Mouse (Mus musculus): ENCODE results near the gene Il23a. TPM values are rescaled to one million over a fixed set of nuclear protein-coding genes. Genes with fewer than 3 reads are reported as not detected.
"Not testable (repeated sequence)": the region's sequence is repeated elsewhere in the genome, so short reads cannot be mapped to it uniquely, and the experiment has no call there.

Il23a gene
- total RNA-seq, 1 experiment from 2014 or later: not detected

- no peak for DNase-seq
These were observed 34.9 kb downstream of the Il23a start for GRCm38 (mm10) chr10:128263393-128264310.

DNA sequence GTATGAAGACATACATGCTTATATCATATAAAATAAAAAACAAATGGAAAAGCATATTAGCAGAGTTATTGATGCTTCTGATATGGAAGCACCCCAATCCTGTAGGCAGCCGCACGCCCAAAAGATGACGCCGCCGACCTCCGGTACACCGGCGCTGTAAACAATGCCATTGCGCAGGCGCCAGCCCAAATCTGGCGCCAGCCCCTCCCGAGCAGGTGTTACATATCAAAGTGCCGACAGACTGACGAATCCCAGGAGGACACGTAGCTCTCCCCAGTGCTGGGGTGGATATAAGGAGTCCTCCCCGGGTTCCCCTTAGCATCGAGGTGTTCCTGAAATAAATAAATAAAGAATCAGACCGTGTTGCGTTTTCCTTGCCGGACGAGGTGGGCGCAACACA lies 36.3 kb downstream of the Il23a start:
- DNase-seq: no peak

- not testable (repeated sequence) for DNase-seq
These were observed 38.2 kb downstream of the Il23a start for GRCm38 (mm10) chr10:128260376-128260775.

- no peak for DNase-seq
These were observed 38.6 kb downstream of the Il23a start for GRCm38 (mm10) chr10:128259946-128260345.

DNA sequence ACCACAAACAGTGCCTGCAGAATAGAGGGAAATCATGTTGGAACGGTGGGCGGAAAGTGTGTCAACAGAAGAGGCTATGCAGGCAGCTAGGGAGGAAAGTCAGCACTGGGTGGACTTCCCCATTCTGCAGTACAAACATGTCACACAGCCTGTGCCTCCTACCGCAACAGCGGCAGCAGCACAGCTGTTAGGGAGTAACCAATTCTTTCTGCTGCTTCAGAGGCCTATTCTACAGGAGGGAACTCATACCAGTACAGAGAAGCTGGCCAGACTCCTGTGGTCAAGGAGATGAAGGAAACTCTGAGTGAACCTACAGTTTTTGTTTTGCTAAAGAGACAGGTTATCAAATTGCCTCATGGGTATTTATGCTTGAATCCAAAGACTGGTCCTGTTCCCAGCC lies 39.6 kb downstream of the Il23a start:
- no peak for DNase-seq

DNA sequence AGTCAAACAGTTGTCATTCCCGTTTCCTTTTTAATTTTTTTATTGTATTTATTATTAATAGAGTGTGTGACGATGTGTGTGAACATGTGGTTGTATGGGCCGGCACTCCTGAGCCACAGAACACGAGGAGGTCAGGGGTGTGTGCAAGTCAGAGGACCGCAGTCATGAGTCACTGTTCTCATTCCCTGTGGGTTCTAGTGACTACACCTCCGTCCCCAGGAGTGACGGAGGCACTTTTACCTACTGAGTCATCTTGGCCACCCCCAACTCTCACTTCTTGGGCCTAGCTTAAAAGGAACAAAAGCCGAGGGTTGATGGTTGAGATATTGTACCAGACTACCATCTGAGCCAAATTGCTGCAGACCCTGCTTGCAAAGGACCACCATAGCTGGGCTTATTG lies 42.2 kb downstream of the Il23a start:
- DNase-seq: no peak

DNA sequence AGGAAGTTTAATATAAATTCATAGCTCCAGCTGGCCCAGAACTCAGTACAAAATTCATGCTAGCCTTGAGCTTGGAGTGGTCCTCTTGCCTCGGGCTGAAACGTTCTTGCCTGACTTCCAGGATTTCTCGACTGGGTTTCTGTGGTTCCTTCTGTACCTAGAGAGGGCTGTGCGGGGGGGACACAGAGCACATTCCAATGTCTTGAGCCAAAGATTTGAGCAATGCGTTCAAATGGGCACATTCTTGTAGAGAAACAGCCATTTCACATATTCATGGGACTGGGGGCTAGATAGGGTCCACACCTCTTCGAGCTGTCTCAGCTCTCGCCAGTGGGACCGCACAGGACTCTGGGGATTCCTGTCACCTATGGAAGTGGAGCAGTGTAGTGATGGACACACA lies 42.6 kb downstream of the Il23a start:
- no peak for DNase-seq

GRCm38 (mm10) chr10:128253677-128254255 lies 44.8 kb downstream of the Il23a start, which contains the start of gene Apon:
TSS of gene Apon (plus strand) at chr10:128254096.
- DNase-seq: no peak

- no peak for DNase-seq
These were observed 48.0 kb downstream of the Il23a start for GRCm38 (mm10) chr10:128250565-128250964.

- DNase-seq: no peak
These were observed 51.4 kb downstream of the Il23a start for GRCm38 (mm10) chr10:128247020-128247732.

Other genes with a start within 250 kb of the Il23a start
- 167 and 204 TPM in 2 replicates for gene Ptges3, start 239.8 kb downstream of the Il23a start, total RNA-seq (2021)
- 2,437 and 2,492 TPM in 2 replicates for gene Atp5b, start 215.5 kb downstream of the Il23a start, total RNA-seq (2021)
- gene Baz2a, start 207.2 kb downstream of the Il23a start, total RNA-seq (2021): 52.2 and 73.2 TPM in 2 replicates
- gene Rbms2, start 118.5 kb downstream of the Il23a start, total RNA-seq (2021): 84.6 and 85.7 TPM in 2 replicates
- gene Gls2, start 104.3 kb downstream of the Il23a start, total RNA-seq (2021): 1.3 and 5.5 TPM in 2 replicates
- 15.3 and 18.0 TPM in 2 replicates for gene Spryd4, start 86.9 kb downstream of the Il23a start, total RNA-seq (2021)
- not detected in 2 replicates for gene Mip, start 72.9 kb downstream of the Il23a start, total RNA-seq (2021)
- 14.1 and 20.7 TPM in 2 replicates for gene Timeless, start 66.7 kb downstream of the Il23a start, total RNA-seq (2021)
- 0.30 and 2.8 TPM in 2 replicates for gene Apon, start 44.7 kb downstream of the Il23a start, total RNA-seq (2021)
- 9.7 and 10.0 TPM in 2 replicates for gene Apof, start 30.1 kb downstream of the Il23a start, total RNA-seq (2021)
- gene Stat2, start 28.2 kb downstream of the Il23a start, total RNA-seq (2021): 37.2 and 52.6 TPM in 2 replicates
- gene Pan2, start 4.6 kb upstream of the Il23a start, total RNA-seq (2021): 28.9 and 32.7 TPM in 2 replicates
- gene Cnpy2, start 23.7 kb upstream of the Il23a start, total RNA-seq (2021): 164 and 206 TPM in 2 replicates
- 287 and 317 TPM in 2 replicates for gene Cs, start 39.0 kb upstream of the Il23a start, total RNA-seq (2021)
- 74.4 and 80.2 TPM in 2 replicates for gene Coq10a, start 70.2 kb upstream of the Il23a start, total RNA-seq (2021)
- gene Ankrd52, start 78.4 kb upstream of the Il23a start, total RNA-seq (2021): 72.3 and 75.1 TPM in 2 replicates
- gene Slc39a5, start 102.5 kb upstream of the Il23a start, total RNA-seq (2021): not detected in 2 replicates
- 74.6 and 75.0 TPM in 2 replicates for gene Nabp2, start 112.7 kb upstream of the Il23a start, total RNA-seq (2021)
- 35.9 and 44.4 TPM in 2 replicates for gene Rnf41, start 112.9 kb upstream of the Il23a start, total RNA-seq (2021)
- 107 and 125 TPM in 2 replicates for gene Smarcc2, start 160.5 kb upstream of the Il23a start, total RNA-seq (2021)
- gene Myl6, start 195.4 kb upstream of the Il23a start, total RNA-seq (2021): 791 and 820 TPM in 2 replicates
- 5.0 and 6.9 TPM in 2 replicates for gene Myl6b, start 199.9 kb upstream of the Il23a start, total RNA-seq (2021)
- 18.1 and 22.9 TPM in 2 replicates for gene Esyt1, start 227.1 kb upstream of the Il23a start, total RNA-seq (2021)
- gene Zc3h10, start 249.0 kb upstream of the Il23a start, total RNA-seq (2021): 9.1 and 13.6 TPM in 2 replicates